Mouse (Mus musculus) cerebellum, adult 11 months (tissue): Measurements from ENCODE around the gene Lrrc41.

ENCODE experiments used
- DNase-seq: peaks from one replicate; pipeline ENCODE4 v3.0.0; 2022

Lrrc41 gene

GRCm38 (mm10) chr4:116074861-116075620, at the start of gene Lrrc41, which contains the start of gene Uqcrh:
Lrrc41 (plus strand) TSS chr4:116075269.
Uqcrh (minus strand) TSS chr4:116075071.
- DNase-seq, result peak; percentile 96

DNA sequence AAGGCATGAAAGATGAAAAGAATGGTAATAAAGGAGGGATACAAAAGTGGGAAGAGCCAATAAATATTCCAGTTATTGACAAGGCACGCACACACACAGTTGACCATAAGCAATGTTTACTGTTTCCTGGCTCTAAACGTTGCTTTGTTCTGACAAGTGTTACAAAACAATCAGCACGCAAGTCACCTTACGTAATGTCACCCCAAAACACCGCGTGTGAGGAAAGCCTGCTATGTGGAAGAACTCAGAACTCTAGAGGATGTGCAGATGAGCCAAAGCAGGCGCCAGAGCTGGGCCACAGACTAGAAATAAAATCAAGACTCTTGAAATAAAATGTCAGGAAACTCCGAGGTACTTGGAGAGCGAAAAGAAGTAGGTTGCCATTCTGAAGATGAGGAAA, 42.2 kb upstream of the Lrrc41 start:
- no peak for DNase-seq

DNA sequence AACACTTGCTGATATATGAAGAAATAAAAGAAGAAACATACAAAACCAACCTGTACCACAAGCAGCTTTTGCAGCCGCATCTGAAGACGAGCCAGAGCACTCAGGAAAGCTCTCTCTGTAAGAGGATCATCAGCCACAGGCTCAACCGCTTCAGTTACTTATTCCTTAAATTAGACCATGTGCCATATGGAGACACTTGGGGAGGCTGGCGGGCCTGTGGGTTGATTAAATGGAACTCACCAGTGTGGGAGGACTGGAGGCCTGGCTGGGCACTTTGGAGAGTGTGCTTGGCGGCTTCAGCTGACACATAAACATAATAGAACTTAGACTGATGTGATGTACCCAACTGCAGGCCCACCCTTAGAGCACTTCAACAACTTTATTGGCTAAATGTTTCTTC, 41.7 kb upstream of the Lrrc41 start:
- DNase-seq, result no peak

GRCm38 (mm10) chr4:116040466-116040865, 34.6 kb upstream of the Lrrc41 start:
- DNase-seq, result no peak

- no peak for DNase-seq
Observed at GRCm38 (mm10) chr4:116042186-116042585, 32.9 kb upstream of the Lrrc41 start.

DNA sequence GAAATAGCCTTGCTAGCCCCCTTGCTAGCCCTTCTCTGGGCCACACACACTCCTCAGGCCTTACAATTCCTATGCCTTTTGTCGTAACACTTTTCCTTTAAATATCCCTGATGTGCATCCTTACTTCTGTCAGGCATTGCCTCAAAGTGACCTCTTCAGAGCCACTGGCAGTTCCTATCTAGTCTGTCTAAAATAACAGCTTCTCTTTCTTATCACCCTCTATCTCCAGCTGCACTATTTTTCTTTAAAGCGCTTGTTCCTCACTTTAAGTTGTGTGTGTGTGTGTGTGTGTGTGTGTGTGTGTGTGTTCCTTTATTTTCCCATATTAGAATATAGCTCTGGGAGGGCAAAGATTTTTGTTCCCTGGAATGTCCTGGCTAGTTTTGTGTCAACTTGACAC, 28.5 kb upstream of the Lrrc41 start:
- DNase-seq, result no peak

GRCm38 (mm10) chr4:116047681-116048080, 27.4 kb upstream of the Lrrc41 start:
- no peak for DNase-seq

- DNase-seq, result no peak
Observed at GRCm38 (mm10) chr4:116048130-116048920, 26.7 kb upstream of the Lrrc41 start.

- no peak for DNase-seq
Observed at GRCm38 (mm10) chr4:116049211-116049610, 25.9 kb upstream of the Lrrc41 start.

GRCm38 (mm10) chr4:116052526-116053293, 22.4 kb upstream of the Lrrc41 start:
- peak; percentile 29 for DNase-seq

GRCm38 (mm10) chr4:116053399-116053961, 21.6 kb upstream of the Lrrc41 start, which contains the start of gene Nsun4:
Nsun4 (minus strand) TSS chr4:116053876.
- DNase-seq, result peak; percentile 86

DNA sequence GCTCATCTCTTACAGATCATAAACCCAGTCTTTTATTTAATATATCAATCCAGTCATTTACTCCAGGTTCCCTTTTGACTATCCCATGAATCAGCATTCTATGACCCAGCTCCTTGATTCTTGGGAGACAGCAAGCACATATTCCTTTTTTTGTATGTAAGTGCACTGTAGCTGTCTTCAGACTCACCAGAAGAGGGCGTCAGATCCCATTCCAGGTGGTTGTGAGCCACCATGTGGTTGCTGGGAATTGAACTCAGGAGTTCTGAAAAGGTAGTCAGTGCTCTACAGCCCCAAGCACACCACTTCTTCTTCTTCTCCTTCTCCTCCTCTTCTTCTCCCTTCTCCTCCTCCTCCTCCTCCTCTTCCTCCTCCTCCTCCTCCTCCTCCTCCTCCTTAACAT, 17.5 kb upstream of the Lrrc41 start:
- DNase-seq, result no peak

DNA sequence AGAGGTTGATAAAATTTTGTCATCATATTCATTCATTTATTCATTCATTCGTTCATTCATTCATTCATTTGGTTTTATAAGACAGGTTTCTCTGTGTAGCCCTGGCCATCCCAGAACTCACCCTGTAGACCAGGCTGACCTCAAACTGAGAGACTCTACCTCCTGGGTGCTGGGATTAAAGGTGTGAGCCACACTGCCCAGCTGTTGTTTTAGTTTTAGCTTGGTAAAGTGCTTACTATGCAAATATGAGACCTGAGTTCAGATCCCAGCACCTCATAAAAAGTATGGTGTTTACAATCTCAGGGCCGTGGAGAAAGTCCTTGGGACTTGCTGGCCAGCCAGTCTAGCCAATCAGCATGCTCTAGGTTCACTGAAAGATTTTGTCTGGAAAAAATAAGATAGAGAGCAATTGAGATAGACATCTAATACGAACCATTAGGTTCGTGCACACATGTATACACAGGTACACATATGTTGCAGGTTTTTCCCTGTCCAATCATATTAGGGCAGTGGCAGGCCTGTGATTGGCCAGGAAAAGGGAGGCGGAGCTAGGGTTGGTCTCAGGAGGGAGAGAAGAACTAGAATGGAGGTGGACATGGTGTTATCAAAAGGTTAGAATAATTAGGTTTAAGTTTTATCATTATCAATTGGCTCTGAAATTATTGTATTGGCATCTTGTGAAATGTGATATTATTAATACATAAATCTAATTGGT, 15.9 kb upstream of the Lrrc41 start:
- no peak for DNase-seq

DNA sequence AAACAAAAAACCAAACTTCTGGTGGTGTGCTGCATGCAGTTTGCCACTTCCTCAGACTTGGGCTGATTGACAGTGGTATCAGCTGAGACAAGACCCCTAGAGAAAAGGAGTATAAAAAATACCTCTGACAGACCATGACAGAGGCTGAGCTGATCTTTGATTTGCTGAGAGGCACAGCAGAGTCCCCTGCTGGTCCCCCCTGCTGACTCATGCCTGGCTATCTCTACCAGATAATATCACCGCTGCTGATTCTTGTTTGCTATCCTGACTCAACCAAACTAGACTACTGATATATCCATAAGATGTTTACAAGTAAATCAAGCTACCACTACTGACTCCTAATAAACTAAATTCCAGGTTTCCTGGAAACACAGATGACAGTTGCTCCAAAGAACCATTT, 11.2 kb upstream of the Lrrc41 start:
- no peak for DNase-seq

DNA sequence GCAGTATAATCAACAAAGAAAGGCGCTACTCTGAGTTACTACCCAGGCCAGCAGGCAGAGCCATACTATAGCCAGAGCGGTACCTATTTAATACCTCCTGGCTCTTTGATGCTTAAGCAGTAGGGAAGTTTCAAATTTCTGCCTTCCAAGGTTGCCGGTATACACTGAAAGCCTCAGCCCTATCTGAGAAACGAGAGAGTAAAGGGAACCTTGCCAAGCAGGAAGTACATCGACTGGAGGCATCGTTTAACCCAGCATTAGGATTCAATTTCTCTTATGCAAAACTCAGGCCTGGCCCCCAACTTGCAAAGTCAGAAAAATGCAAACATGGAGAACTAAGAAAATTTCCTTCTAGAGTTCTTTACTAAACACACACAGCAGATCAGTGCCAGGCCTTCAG, 5.0 kb upstream of the Lrrc41 start:
- DNase-seq, result no peak

DNA sequence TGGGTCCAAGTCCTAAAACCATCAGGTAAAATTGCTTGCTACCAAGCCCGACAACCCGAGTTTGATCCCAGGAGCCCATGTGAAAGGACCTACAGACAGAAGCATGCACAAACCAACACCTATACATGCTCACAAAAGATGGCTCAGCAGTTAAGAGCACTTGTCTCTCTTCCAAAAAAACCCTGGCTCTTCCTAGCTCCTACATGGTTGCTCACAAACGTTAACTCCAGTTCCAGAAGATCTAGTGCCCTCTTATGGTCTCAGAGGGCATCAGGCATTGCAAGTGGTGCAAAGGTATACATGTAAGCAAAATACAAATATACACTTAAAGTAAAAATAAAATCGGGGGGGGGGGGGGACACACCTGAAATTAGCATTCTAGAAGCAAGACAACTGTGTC, 1.9 kb upstream of the Lrrc41 start:
- DNase-seq, result no peak

DNA sequence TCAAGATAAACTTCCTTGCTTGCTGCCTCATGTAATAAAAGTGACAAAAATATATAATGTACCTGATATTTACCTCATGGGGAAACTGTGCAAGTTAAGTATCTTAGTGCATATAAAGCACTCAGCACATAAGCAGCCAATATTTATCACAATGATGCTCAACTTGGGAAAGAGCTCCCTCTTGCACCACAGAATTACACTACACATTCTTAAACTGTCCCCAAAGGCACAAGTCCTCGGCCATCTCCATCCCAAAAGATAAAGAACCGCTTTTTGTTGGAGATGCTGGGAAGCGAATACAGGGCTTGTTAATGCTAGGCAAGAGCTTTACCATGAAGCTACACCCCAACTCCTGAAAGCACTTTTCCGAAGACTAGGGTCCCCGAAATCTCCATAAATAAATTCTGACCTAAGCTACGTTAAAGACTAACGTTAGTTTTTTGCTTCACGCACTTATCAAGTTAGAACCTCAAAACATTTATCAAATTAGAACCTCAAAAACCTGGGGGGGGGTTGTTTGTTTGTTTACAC, 859 bp upstream of the Lrrc41 start:
- DNase-seq, result no peak

DNA sequence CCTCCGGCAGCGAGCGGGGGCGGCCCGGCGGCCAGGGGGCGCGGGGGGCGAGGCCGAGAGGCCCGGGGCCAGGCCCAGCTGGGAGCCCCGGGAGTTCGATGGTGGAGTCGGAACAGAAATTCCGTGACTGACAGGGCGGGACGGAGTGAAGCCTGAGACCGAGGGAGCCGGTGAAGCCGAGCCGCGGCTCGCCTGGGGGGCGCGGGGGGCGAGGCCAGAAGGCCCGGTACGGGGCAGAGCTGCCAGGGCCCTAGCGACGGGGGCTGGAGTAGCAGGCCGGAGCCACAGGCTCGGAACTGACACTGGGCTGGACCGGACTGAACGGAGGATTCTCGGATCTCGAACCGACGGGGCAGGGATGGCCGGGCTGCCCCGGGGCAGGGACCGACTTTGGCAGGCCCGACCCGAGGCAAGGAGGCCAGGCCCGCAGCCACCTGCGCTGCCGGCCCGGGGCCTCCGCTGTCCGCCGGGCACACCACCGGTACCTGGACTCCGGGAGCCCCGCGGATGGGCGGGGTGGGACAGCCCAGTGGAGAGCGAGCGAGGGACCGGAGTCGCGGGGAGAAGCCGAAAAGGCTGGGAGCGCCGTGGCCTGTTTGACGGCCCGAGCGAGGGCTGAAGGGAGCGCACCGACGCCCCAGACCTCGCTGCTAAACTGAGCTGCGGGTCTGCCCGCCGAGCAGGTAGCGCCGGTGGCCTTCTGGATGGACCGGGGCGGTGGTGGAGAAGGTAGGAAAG, 731 bp downstream of the Lrrc41 start:
- peak; percentile 72 for DNase-seq

- peak; percentile 45 for DNase-seq
Observed at GRCm38 (mm10) chr4:116076369-116077231, 1.5 kb downstream of the Lrrc41 start.
